Mouse (Mus musculus) kidney, adult 18-20 months (tissue): ENCODE measurements around the gene Zc3h12a.

Source experiments
- DNase-seq: peaks from one replicate; pipeline ENCODE4 v3.0.0; 2021

Zc3h12a gene

DNA sequence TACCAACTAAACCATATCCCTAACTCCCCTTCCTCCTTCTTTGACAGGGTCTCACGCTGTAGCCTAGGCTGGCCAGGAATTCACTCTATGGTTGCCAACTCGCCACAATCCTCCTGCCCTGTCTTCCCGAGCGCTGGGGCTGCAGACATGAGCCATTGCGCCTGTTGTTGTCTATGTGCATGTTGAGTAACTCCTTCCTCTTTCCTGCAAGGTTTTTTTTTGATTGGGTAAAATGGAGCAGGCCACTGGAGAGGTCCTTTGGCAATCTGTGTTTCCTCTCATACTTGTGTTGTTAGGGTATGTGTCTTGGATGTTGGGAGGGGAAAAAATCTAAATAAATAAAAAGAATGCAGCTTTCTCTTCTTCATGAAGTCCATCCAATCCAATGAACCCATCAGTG is 16.6 kb upstream of the Zc3h12a start:
- no peak for DNase-seq

GRCm38 (mm10) chr4:125138321-125138720 is 10.7 kb upstream of the Zc3h12a start:
- DNase-seq = no peak

- DNase-seq = no peak
Observed at GRCm38 (mm10) chr4:125136303-125136888, 8.8 kb upstream of the Zc3h12a start.

DNA sequence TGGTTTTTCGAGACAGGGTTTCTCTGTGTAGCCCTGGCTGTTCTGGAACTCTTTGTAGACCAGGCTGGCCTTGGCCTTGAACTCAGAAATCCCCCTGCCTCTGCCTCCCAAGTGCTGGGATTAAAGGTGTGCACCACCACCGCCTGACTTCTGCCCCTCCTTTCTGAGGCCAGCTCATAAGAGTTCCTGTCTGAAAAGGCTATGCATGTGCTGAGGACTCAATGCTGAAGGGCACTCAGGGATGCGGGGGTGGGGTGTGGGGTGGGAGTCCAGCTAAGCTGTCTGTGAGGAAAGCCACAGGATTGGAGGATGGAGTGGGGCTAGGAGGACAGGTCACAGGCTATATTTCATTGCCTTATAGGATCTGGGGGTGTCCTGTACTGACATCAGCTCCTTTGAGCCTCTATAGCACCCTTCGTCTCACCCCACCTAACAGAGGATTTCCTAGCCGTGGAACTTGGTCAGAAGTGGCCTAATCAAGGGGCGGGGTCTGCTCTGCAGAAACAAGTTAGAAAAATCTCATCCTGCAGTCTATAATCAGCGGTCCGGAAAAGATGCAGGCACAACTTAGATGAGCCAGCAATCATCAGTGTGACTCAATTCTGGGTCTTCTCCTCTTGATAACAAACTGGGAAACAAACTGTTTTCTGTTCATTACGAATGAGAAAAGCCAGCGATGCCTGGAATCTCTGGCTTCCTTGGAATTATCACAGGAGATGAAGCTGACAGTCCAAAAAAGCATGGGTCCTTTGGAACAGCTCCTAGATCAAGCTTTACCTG is 7.6 kb upstream of the Zc3h12a start:
- DNase-seq = no peak

DNA sequence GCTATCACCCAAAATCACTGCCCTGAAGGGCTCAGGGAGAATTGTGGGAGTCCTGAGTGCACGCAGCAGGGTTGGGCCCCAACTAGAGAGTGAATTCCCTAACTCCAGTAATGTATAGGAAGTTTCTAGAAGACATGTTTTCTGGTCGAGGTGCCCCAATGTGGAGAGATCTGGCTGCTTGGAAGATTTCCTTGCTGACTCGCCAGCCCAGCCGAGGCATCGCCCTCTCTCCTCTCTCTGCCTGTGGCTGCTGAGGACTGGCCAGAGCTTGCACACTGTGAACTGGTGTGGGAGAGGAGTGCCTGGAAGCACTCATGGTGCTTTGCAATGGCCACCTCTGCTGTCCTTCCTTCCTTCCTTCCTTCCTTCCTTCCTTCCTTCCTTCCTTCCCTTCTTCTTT is 7.0 kb upstream of the Zc3h12a start:
- no peak for DNase-seq

GRCm38 (mm10) chr4:125134192-125134591 is 6.6 kb upstream of the Zc3h12a start:
- DNase-seq = no peak

DNA sequence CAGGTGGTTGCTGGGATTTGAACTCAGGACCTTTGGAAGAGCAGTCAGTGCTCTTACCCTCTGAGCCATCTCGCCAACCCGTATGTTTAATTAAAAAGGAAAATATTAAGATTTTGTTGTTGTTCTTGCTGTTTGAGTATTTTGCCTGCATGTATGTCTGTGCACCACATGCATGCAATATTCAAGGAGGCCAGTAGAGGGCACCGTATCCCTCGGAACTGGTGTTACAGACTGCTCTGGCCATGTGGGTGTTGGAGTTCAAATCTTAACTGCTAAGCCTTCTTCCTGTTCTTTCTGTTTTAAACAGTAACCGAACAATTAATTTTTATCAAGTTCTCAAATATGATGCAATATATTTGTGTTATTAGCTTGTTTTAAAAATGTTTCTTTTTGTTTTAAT is 4.8 kb upstream of the Zc3h12a start:
- peak; percentile 69 for DNase-seq

GRCm38 (mm10) chr4:125131493-125131892 is 3.9 kb upstream of the Zc3h12a start:
- no peak for DNase-seq

- no peak for DNase-seq
Observed at GRCm38 (mm10) chr4:125126761-125127160, 879 bp downstream of the Zc3h12a start.

DNA sequence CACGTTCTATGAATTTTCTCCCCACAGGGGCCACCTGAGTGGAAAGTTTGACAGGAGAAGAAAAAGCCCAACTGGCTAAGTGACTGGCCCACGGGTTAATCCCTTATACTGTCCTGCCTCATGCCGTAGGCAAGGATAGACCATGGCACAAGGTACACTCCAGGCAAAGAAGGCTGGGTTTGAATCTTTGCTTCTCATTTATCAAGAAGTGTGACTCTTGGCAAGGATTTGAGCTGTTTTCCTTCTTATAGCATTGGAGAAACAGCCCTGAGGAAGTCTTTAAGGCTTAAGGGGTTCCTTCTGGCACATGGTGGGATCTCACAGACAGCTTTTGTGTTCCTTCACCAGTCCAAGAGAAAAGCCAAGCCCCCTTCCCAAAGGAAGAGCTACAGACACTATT is 1.5 kb downstream of the Zc3h12a start:
- DNase-seq = no peak

GRCm38 (mm10) chr4:125125361-125125921 is 2.2 kb downstream of the Zc3h12a start:
- DNase-seq = no peak

DNA sequence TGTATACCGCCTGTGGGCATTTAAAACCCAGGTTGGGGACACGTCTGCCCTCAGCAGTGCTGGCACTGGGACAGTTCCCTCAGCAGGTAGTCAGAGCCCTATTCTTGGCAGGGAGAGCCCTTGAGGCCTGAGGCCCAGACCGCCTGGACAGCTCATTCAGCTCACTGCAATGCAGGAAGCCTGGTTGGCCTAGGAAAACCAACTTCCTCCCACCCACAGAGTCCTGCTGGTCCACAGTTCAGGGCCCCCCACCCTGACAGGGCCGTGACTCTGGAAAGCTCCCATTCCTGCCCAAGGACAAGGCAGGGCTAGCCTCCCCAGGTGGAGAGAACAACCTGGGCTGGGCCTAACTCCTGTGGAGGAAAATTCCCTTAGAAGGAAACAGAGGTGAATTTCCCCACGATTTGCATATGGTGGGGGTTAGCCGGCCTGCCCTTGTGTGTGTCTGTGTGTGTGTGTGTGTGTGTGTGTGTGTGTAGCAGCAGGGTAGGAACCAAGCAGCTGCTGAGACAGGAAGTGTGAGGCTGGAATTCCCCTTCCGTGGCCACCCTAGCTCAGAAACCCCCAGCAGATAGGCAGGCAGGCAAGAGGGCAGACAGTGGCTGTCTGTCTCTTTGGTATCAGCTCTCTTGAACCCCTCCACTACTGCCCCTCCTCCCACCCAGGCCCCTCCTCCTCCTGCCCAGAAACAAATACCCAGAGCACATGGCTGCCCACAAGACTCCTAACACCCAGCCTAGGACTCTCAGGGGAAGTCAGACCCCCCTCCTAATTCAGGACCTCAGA is 3.0 kb downstream of the Zc3h12a start:
- DNase-seq = peak; percentile 50

DNA sequence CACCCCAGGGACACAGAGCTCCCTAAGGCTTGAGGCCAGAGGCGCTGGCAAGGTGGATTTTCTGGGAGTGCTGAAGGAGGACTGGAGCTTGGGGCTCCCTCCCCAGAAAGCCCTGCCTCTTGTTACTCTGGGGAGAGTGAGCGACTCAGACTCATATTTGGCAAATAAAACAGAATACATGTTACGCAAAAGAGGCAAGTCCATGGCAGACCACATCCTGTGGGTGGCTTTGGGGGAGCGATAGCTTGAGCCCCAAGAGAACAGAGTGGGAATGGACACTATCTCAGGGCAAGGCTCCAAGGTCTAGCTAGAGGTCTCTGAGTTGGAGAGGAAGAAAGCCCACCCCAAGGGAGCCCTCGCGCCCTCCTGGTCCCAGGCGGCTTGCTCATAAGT is 4.4 kb downstream of the Zc3h12a start:
- DNase-seq = no peak

DNA sequence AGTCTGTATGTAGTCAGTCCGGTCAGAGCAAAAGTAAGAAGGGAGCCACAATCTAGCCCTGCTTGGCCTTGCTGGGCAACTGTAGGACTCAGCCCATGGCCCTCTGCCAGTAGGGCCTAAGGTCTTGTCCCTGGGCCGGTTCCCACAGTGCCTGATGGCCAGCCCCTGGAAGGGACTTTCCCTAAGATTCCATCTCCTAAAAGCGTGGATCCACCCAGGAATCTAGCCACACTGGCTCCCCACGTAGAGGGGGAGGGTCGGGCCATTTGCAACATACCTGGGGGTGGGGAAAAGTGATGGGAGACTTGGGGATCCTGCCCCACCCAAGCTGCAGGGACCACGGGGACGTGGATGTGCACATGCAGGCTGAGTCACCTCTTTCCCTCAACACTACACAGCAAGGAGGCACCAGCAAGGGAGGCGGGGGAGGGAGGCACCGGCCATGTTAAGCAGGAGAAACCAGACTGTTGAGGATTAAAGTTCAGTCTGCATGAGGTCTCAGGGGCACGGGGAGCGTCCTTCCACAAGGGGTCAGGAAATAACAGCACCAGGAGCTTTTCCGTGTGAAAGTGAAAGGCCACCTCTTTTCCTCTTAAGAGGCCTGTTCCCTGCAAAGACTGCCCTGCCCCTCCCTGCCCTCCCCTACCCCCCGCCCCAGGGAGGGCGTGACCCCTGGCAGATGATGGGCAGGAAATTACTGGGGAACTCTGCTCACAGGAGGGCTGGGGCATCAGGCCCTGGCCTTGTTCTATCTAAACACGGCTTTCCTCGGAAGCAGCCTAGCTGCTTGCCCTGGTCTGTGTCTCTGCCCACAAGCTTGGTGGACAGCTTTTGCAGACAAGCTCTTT is 5.0 kb downstream of the Zc3h12a start:
- peak; percentile 74 for DNase-seq

DNA sequence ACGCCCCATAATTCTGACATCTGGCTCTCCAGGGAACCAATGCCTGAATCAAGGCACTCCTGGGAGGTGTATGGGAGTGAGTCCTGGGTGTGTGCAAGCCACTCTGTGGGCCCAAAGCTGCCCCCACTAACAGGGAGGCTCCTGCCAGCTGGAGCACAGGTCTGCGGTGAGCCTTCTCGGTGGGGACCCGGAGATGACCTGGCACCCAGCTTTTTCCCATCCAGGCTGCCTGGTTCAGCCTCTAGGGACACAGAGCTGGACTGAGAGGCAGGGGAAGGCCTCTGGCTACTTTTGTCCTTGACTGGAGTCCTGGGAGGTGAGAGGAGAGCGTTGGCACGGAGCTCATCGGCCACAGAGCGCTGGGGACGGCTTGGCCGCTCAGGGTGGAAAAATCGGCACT is 7.9 kb downstream of the Zc3h12a start:
- DNase-seq = no peak

GRCm38 (mm10) chr4:125119070-125119469 is 8.6 kb downstream of the Zc3h12a start:
- DNase-seq = no peak

DNA sequence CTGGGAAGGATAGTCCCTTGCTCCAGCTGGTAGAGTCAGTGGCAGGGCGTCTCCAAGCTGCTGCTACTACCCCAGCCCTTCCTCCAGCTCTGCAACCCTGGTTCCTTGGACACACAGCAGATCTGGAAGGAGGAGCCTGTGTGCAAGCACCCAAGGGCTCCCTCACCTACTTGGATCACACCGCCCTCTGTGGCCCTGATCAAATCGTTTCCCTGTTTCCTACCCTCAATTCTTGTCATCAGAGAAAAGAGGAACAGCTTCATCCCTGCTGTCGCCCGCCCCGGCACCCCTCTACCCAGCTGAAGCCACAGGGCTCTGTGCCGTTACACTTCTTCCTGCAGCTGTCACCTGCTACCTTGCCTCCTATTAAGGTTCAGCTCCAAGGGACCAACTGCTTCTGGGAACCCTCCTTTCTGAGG is 9.7 kb downstream of the Zc3h12a start:
- DNase-seq = no peak

- peak; percentile 16 for DNase-seq
Observed at GRCm38 (mm10) chr4:125116929-125117328, 10.7 kb downstream of the Zc3h12a start.

GRCm38 (mm10) chr4:125116090-125116861 is 11.4 kb downstream of the Zc3h12a start:
- no peak for DNase-seq

DNA sequence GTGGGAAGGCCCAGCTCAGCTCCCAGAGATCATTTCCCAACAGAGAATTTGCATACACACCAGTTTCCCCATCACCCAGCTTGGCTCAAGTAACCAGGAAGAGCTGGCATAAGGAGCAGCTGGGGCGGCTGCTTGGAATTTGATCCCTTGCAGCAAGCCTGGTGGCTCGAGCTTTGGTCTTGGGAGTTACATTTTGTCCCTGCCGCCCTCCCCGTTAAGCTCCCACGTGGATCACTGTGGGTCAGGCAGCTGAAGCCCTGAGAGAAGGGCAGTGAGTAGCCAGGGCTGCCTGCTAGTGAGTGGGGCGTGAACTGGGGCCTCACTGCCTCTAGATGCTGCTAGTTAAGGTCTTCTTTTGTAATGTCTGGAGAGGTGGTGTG is 11.9 kb downstream of the Zc3h12a start:
- DNase-seq = peak; percentile 77

GRCm38 (mm10) chr4:125115081-125115480 is 12.6 kb downstream of the Zc3h12a start:
- no peak for DNase-seq

GRCm38 (mm10) chr4:125114638-125115037 is 13.0 kb downstream of the Zc3h12a start:
- peak; percentile 88 for DNase-seq
